Mouse (Mus musculus) limb, embryonic 13.5 days (tissue): ENCODE data around the gene Lama2. TPM values are rescaled to one million over a fixed set of nuclear protein-coding genes. Genes with fewer than 3 reads are reported as not detected.

Source experiments
- ATAC-seq: fragments of 200-750 bp; cut with Nextera tagmentation; 2 replicates; pipeline ENCODE4 v1.8.0; 2017; ENCODE audit warnings: low read depth, moderate number of reproducible peaks, moderate TSS enrichment; ENCODE audit not compliant: low FRiP score
- H3K27ac ChIP-seq: fragments of 300-500 bp; sonication (generic); 2 replicates; pipeline ENCODE4 v1.5.1; 2015; ENCODE audit warnings: inconsistent platforms, mild to moderate bottlenecking, moderate library complexity
- H3K27me3 ChIP-seq: fragments of 300-500 bp; sonication (generic); 2 replicates; pipeline ENCODE4 v1.6.1; 2015; ENCODE audit warnings: mild to moderate bottlenecking, inconsistent platforms
- H3K36me3 ChIP-seq: fragments of 300-500 bp; sonication (generic); 2 replicates; pipeline ENCODE4 v1.6.1; 2015; ENCODE audit warnings: inconsistent platforms, mild to moderate bottlenecking, moderate library complexity
- H3K4me1 ChIP-seq: fragments of 300-500 bp; sonication (generic); 2 replicates; pipeline ENCODE4 v1.6.1; 2015; ENCODE audit warnings: inconsistent platforms
- H3K4me2 ChIP-seq: fragments of 300-500 bp; sonication (generic); replicated peaks from 2 replicates; pipeline ENCODE4 v1.6.1; 2015; ENCODE audit warnings: inconsistent platforms, mild to moderate bottlenecking, moderate library complexity
- H3K4me3 ChIP-seq: fragments of 300-500 bp; sonication (generic); 2 replicates; pipeline ENCODE4 v1.5.1; 2015; ENCODE audit warnings: moderate library complexity, mild to moderate bottlenecking, inconsistent platforms
- H3K9ac ChIP-seq: fragments of 300-500 bp; sonication (generic); 2 replicates; pipeline ENCODE4 v1.6.1; 2015; ENCODE audit warnings: mild to moderate bottlenecking, inconsistent platforms
- H3K9me3 ChIP-seq: fragments of 300-500 bp; sonication (generic); 2 replicates; pipeline ENCODE4 v1.6.1; 2016; ENCODE audit warnings: inconsistent platforms
- WGBS: fragments of 180-500 bp; shearing (Covaris S2); methylation state at CpG from one replicate; pipeline ENCODE4 v1.1.7; 2015; 5-methylcytosine and 5-hydroxymethylcytosine counted together
- polyA plus RNA-seq: library from polyadenylated mRNA; unstranded; fragments of >200 nt; fragmentation: Nextera tagmentation; extraction: Ambion mirVana; gene quantifications from 2 replicates; pipeline ENCODE4 v1.2.1, GENCODE M21; 2015

Gene Lama2
- polyA plus RNA-seq, 1 experiment from 2014 or later, result 12.8 TPM

- Histone ChIP-seq H3K4me3 (no peak overlapping the region), H3K4me2 (no peak overlapping the region), H3K9me3 (no peaks in the 10 kb centered on the region), H3K4me1 (no peaks in the 10 kb centered on the region), H3K36me3 (no peaks in the 10 kb centered on the region), H3K9ac (no peak overlapping the region), H3K27ac (no peak overlapping the region), H3K27me3 (no peaks in the 10 kb centered on the region)
- 79% methylated on average over 6 of the region's 6 CpGs for whole genome bisulfite sequencing
- no peak for ATAC-seq
These were observed 396.8 kb downstream of the Lama2 start for GRCm38 (mm10) chr10:27222639-27223315.

GRCm38 (mm10) chr10:27219698-27220097 lies 399.9 kb downstream of the Lama2 start:
- Histone ChIP-seq H3K9me3 (no peaks in the 10 kb centered on the region), H3K4me2 (no peak overlapping the region), H3K27me3 (no peaks in the 10 kb centered on the region), H3K27ac (no peak overlapping the region), H3K4me1 (no peaks in the 10 kb centered on the region), H3K36me3 (no peaks in the 10 kb centered on the region), H3K4me3 (no peak overlapping the region), H3K9ac (no peak overlapping the region)
- 63% methylated on average over 1 of the region's 1 CpGs for WGBS
- ATAC-seq, result no peak

- H3K4me1 ChIP-seq, result no peaks in the 10 kb centered on the region
- H3K4me2 ChIP-seq, result no peak overlapping the region
- H3K4me3 ChIP-seq, result no peak overlapping the region
- no peaks in the 10 kb centered on the region for H3K36me3 ChIP-seq
- H3K9me3 ChIP-seq, result no peaks in the 10 kb centered on the region
- no peak overlapping the region for H3K27ac ChIP-seq
- H3K27me3 ChIP-seq, result 0 out of 2 replicates have a peak, but pooled peaks cover 6% of the 10 kb centered on the region
- WGBS, result 17% methylated on average over 12 of the region's 12 CpGs
- no peak for ATAC-seq
- H3K9ac ChIP-seq, result no peak overlapping the region
These were observed 412.2 kb downstream of the Lama2 start for GRCm38 (mm10) chr10:27207320-27207719.

- H3K27me3 ChIP-seq, result no peaks in the 10 kb centered on the region
- H3K27ac ChIP-seq, result no peak overlapping the region
- peaks cover 5% of the 10 kb centered on the region; the same call in 1 of the 2 replicates for H3K4me1 ChIP-seq
- 26% methylated on average over 1 of the region's 1 CpGs for WGBS
- no peak overlapping the region for H3K4me2 ChIP-seq
- H3K4me3 ChIP-seq, result no peak overlapping the region
- H3K36me3 ChIP-seq, result no peaks in the 10 kb centered on the region
- no peak for ATAC-seq
- H3K9ac ChIP-seq, result no peak overlapping the region
- H3K9me3 ChIP-seq, result no peaks in the 10 kb centered on the region
These were observed 421.1 kb downstream of the Lama2 start for GRCm38 (mm10) chr10:27198443-27198842.

GRCm38 (mm10) chr10:27193986-27194908 lies 425.3 kb downstream of the Lama2 start:
- ATAC-seq, result peak; percentile 71; the same call in 1 of the 2 replicates
- WGBS, result 28% methylated on average over 8 of the region's 8 CpGs
- Histone ChIP-seq H3K4me1 (peaks cover 5% of the 10 kb centered on the region; the same call in 1 of the 2 replicates), H3K4me3 (no peak overlapping the region), H3K9ac (no peak overlapping the region), H3K4me2 (no peak overlapping the region), H3K36me3 (no peaks in the 10 kb centered on the region), H3K9me3 (no peaks in the 10 kb centered on the region), H3K27ac (peak overlapping the region; percentile 55; the same call in 1 of the 2 replicates), H3K27me3 (no peaks in the 10 kb centered on the region)

GRCm38 (mm10) chr10:27188630-27189365 lies 430.8 kb downstream of the Lama2 start:
- Histone ChIP-seq H3K4me3 (no peak overlapping the region), H3K9ac (no peak overlapping the region), H3K27ac (no peak overlapping the region), H3K27me3 (no peaks in the 10 kb centered on the region), H3K36me3 (no peaks in the 10 kb centered on the region), H3K4me1 (no peaks in the 10 kb centered on the region; the same call in 1 of the 2 replicates), H3K9me3 (no peaks in the 10 kb centered on the region), H3K4me2 (no peak overlapping the region)
- ATAC-seq, result no peak
- WGBS, result 82% methylated on average over 9 of the region's 9 CpGs

- Histone ChIP-seq H3K36me3 (no peaks in the 10 kb centered on the region), H3K9me3 (no peaks in the 10 kb centered on the region), H3K9ac (no peak overlapping the region), H3K4me1 (no peaks in the 10 kb centered on the region), H3K27me3 (no peaks in the 10 kb centered on the region), H3K27ac (no peak overlapping the region), H3K4me3 (no peak overlapping the region), H3K4me2 (no peak overlapping the region)
- 82% methylated on average over 5 of the region's 5 CpGs for WGBS
- no peak for ATAC-seq
These were observed 435.4 kb downstream of the Lama2 start for GRCm38 (mm10) chr10:27184185-27184584.

GRCm38 (mm10) chr10:27174271-27174670 lies 445.3 kb downstream of the Lama2 start:
- no peaks in the 10 kb centered on the region for H3K4me1 ChIP-seq
- H3K4me3 ChIP-seq, result no peak overlapping the region
- H3K9ac ChIP-seq, result no peak overlapping the region
- no peak overlapping the region for H3K4me2 ChIP-seq
- WGBS, result 81% methylated on average over 2 of the region's 2 CpGs
- no peak for ATAC-seq
- no peaks in the 10 kb centered on the region for H3K27me3 ChIP-seq
- no peaks in the 10 kb centered on the region for H3K9me3 ChIP-seq
- no peaks in the 10 kb centered on the region for H3K36me3 ChIP-seq
- H3K27ac ChIP-seq, result no peak overlapping the region

- Histone ChIP-seq H3K9me3 (no peaks in the 10 kb centered on the region), H3K27ac (no peak overlapping the region), H3K27me3 (no peaks in the 10 kb centered on the region), H3K4me1 (no peaks in the 10 kb centered on the region), H3K36me3 (no peaks in the 10 kb centered on the region), H3K9ac (no peak overlapping the region), H3K4me3 (no peak overlapping the region), H3K4me2 (no peak overlapping the region)
- ATAC-seq, result no peak
- 77% methylated on average over 3 of the region's 3 CpGs for WGBS
These were observed 454.8 kb downstream of the Lama2 start for GRCm38 (mm10) chr10:27164738-27165137.

- no peaks in the 10 kb centered on the region for H3K36me3 ChIP-seq
- H3K4me1 ChIP-seq, result no peaks in the 10 kb centered on the region
- no peak for ATAC-seq
- WGBS, result 80% methylated on average over 2 of the region's 2 CpGs
- H3K9ac ChIP-seq, result no peak overlapping the region
- no peak overlapping the region for H3K4me2 ChIP-seq
- H3K9me3 ChIP-seq, result no peaks in the 10 kb centered on the region
- no peaks in the 10 kb centered on the region for H3K27me3 ChIP-seq
- H3K4me3 ChIP-seq, result no peak overlapping the region
- H3K27ac ChIP-seq, result no peak overlapping the region
These were observed 457.2 kb downstream of the Lama2 start for GRCm38 (mm10) chr10:27162364-27162763.

GRCm38 (mm10) chr10:27150220-27150619 lies 469.3 kb downstream of the Lama2 start:
- Histone ChIP-seq H3K4me3 (no peak overlapping the region), H3K9ac (no peak overlapping the region), H3K4me2 (no peak overlapping the region), H3K36me3 (no peaks in the 10 kb centered on the region), H3K27ac (no peak overlapping the region), H3K9me3 (no peaks in the 10 kb centered on the region), H3K27me3 (no peaks in the 10 kb centered on the region), H3K4me1 (no peaks in the 10 kb centered on the region; the same call in 1 of the 2 replicates)
- 90% methylated on average over 3 of the region's 3 CpGs for WGBS
- ATAC-seq, result no peak

GRCm38 (mm10) chr10:27140422-27140821 lies 479.1 kb downstream of the Lama2 start:
- Histone ChIP-seq H3K4me3 (no peak overlapping the region), H3K4me1 (peaks cover 7% of the 10 kb centered on the region; the same call in 1 of the 2 replicates), H3K36me3 (no peaks in the 10 kb centered on the region), H3K9me3 (no peaks in the 10 kb centered on the region), H3K27ac (no peak overlapping the region), H3K9ac (no peak overlapping the region), H3K4me2 (no peak overlapping the region), H3K27me3 (peaks cover 6% of the 10 kb centered on the region)
- WGBS, result 14% methylated on average over 3 of the region's 3 CpGs
- peak; percentile 66 for ATAC-seq
